Mouse (Mus musculus): ENCODE results near the gene Efcab6. TPM values are rescaled to one million over a fixed set of nuclear protein-coding genes. Genes with fewer than 3 reads are reported as not detected.

Efcab6 gene
- polyA plus RNA-seq, 1 experiment: 0.34 TPM

GRCm38 (mm10) chr15:83925338-83925737 lies 139.8 kb downstream of the Efcab6 start:
- H3K4me1 ChIP-seq (ENCODE audit: control insufficient read depth, insufficient read depth, low read length): no peaks in the 10 kb centered on the region
- no peaks in the 10 kb centered on the region for H3K36me3 ChIP-seq (ENCODE audit: control insufficient read depth, insufficient read depth, low read length)
- no peaks in the 10 kb centered on the region for H3K27me3 ChIP-seq (replicated peaks; ENCODE audit: control insufficient read depth, insufficient read depth, low read length)
- 71% methylated on average over 3 of the region's 3 CpGs for WGBS
- H3K4me3 ChIP-seq (ENCODE audit: insufficient read depth, low read depth, low read length): no peak overlapping the region
- DNase-seq: no peak
- no peak for TF ChIP-seq CTCF (conservative IDR thresholded peaks at IDR 0.05; ENCODE audit: insufficient read depth, insufficient read length, low read depth, low read length)
- no peak for TF ChIP-seq POLR2A (IDR thresholded peaks at IDR 0.05; ENCODE audit: low read depth, low read length)
- no peak overlapping the region for H3K27ac ChIP-seq (ENCODE audit: insufficient read depth, low read depth, low read length)

GRCm38 (mm10) chr15:83924656-83925055 lies 140.5 kb downstream of the Efcab6 start:
- no peaks in the 10 kb centered on the region for H3K4me1 ChIP-seq (ENCODE audit: control insufficient read depth, insufficient read depth, low read length)
- no peak for TF ChIP-seq CTCF (conservative IDR thresholded peaks at IDR 0.05; ENCODE audit: insufficient read depth, insufficient read length, low read depth, low read length)
- TF ChIP-seq POLR2A (IDR thresholded peaks at IDR 0.05; ENCODE audit: low read depth, low read length): no peak
- no peak overlapping the region for H3K27ac ChIP-seq (ENCODE audit: insufficient read depth, low read depth, low read length)
- H3K27me3 ChIP-seq (replicated peaks; ENCODE audit: control insufficient read depth, insufficient read depth, low read length): no peaks in the 10 kb centered on the region
- WGBS: 15% methylated on average over 4 of the region's 4 CpGs
- H3K36me3 ChIP-seq (ENCODE audit: control insufficient read depth, insufficient read depth, low read length): no peaks in the 10 kb centered on the region
- peak; percentile 4 for DNase-seq
- no peak overlapping the region for H3K4me3 ChIP-seq (ENCODE audit: insufficient read depth, low read depth, low read length)

DNA sequence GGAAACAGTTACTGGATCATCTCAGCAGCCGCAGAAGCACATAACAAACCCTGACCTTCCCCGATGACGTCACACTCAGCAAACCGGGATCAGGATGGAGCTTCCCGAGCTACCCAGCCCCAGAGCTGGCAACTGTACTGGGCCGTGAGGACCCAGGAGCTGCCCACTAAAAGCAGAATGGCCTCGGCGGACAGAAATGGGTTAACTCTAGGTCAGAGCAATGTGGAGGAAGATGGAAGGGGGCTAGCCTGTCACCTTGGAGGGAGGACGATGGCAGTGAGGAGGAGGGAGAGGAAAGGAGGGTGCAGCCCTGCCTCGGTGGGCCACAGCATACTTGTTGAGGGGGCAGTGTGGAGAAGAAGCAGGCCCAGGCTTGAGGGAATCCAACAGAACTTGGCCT lies 149.8 kb downstream of the Efcab6 start:
- no peaks in the 10 kb centered on the region for H3K36me3 ChIP-seq (ENCODE audit: control insufficient read depth, insufficient read depth, low read length)
- H3K27ac ChIP-seq (ENCODE audit: insufficient read depth, low read depth, low read length): no peak overlapping the region
- H3K4me1 ChIP-seq (ENCODE audit: control insufficient read depth, insufficient read depth, low read length): no peaks in the 10 kb centered on the region
- no peak for TF ChIP-seq POLR2A (IDR thresholded peaks at IDR 0.05; ENCODE audit: low read depth, low read length)
- no peak for TF ChIP-seq CTCF (conservative IDR thresholded peaks at IDR 0.05; ENCODE audit: insufficient read depth, insufficient read length, low read depth, low read length)
- DNase-seq: no peak
- 81% methylated on average over 10 of the region's 10 CpGs for WGBS
- no peaks in the 10 kb centered on the region for H3K27me3 ChIP-seq (replicated peaks; ENCODE audit: control insufficient read depth, insufficient read depth, low read length)
- H3K4me3 ChIP-seq (ENCODE audit: insufficient read depth, low read depth, low read length): no peak overlapping the region

DNA sequence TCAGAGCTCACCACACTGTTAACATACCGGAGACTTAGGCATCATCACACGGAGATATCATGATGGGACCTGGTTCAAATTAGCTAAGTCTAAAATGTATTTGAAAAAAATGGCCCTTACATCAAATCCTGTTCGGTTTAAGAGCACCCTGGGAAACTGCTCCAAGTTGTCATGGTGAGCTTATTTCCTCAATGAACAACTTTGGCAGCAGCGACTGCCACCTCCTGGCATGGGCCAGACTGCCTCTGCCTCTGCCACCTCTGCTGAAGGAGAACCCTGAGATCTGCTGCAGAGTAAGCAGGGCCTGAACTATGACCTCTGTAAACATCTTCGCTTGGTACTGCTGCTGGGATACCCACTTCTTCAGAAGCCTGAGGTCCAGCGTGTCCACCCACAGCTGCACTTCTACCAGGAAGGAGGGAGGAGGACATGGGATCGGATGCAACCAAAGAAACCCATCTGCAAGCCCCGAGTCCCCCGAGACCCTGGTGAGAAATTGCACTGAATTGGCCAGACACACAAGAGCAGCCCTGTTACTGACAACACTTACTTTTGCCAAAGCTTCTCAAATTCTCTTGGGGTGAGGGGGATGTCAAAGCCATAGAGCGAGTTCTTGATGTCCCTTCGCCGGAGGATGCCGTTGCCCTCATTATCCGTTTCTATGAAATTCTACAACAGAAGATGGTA lies 152.0 kb downstream of the Efcab6 start:
- Histone ChIP-seq H3K27me3 (replicated peaks; ENCODE audit: control insufficient read depth, insufficient read depth, low read length) (no peaks in the 10 kb centered on the region), H3K4me1 (ENCODE audit: control insufficient read depth, insufficient read depth, low read length) (no peaks in the 10 kb centered on the region), H3K27ac (ENCODE audit: insufficient read depth, low read depth, low read length) (no peak overlapping the region), H3K4me3 (ENCODE audit: insufficient read depth, low read depth, low read length) (no peak overlapping the region), H3K36me3 (ENCODE audit: control insufficient read depth, insufficient read depth, low read length) (no peaks in the 10 kb centered on the region)
- TF ChIP-seq CTCF (conservative IDR thresholded peaks at IDR 0.05; ENCODE audit: insufficient read depth, insufficient read length, low read depth, low read length): no peak
- no peak for TF ChIP-seq POLR2A (IDR thresholded peaks at IDR 0.05; ENCODE audit: low read depth, low read length)
- DNase-seq: no peak
- 85% methylated on average over 14 of the region's 14 CpGs for WGBS

DNA sequence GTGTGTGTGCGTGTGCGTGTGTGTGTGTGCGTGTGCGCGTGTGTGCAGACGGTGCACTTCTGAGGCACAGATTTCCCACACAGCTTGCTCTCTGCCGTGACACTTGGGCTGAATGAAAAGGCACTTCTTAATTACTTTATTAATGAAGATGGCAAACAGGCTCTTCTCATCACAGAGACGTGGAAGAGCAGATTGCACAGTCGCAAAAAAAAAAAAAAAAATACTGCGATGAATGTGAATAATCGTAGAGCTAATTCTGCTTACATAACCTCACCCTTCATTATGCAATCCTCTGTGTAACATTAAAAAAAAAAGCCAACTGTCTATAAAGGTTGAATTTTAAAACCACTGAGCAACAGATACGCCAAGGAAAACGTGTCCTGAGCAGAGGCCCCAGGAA lies 158.7 kb downstream of the Efcab6 start:
- TF ChIP-seq CTCF (conservative IDR thresholded peaks at IDR 0.05; ENCODE audit: insufficient read depth, insufficient read length, low read depth, low read length) (no peak), POLR2A (IDR thresholded peaks at IDR 0.05; ENCODE audit: low read depth, low read length) (no peak)
- no peaks in the 10 kb centered on the region for H3K27me3 ChIP-seq (replicated peaks; ENCODE audit: control insufficient read depth, insufficient read depth, low read length)
- no peaks in the 10 kb centered on the region for H3K4me1 ChIP-seq (ENCODE audit: control insufficient read depth, insufficient read depth, low read length)
- H3K4me3 ChIP-seq (ENCODE audit: insufficient read depth, low read depth, low read length): no peak overlapping the region
- DNase-seq: no peak
- 84% methylated on average over 13 of the region's 13 CpGs for WGBS
- no peaks in the 10 kb centered on the region for H3K36me3 ChIP-seq (ENCODE audit: control insufficient read depth, insufficient read depth, low read length)
- H3K27ac ChIP-seq (ENCODE audit: insufficient read depth, low read depth, low read length): no peak overlapping the region

DNA sequence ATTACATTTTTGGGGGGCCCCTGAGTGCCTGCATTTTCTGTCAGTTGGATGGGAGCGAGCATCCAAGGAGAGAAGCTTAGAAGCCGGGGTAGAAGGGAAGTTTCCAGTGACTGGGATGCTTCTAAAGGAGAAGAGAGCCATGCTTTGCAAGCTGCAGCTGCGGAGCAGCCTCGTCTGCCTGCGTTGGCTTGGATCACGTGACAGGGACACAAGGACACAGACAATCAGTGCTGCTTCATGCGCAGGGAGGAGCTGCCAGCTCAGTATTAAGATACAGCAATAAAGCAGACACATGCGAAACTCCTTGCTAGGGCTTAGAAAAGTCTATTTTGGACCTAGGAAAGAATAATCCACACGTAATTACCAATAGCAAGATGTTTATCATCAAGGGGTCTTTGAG lies 167.9 kb downstream of the Efcab6 start:
- DNase-seq: no peak

GRCm38 (mm10) chr15:83896011-83896410 lies 169.2 kb downstream of the Efcab6 start:
- TF ChIP-seq CTCF (conservative IDR thresholded peaks at IDR 0.05; ENCODE audit: insufficient read depth, insufficient read length, low read depth, low read length) (no peak), POLR2A (IDR thresholded peaks at IDR 0.05; ENCODE audit: low read depth, low read length) (no peak)
- Histone ChIP-seq H3K36me3 (ENCODE audit: control insufficient read depth, insufficient read depth, low read length) (no peaks in the 10 kb centered on the region), H3K4me3 (ENCODE audit: insufficient read depth, low read depth, low read length) (no peak overlapping the region), H3K4me1 (ENCODE audit: control insufficient read depth, insufficient read depth, low read length) (no peaks in the 10 kb centered on the region), H3K27ac (ENCODE audit: insufficient read depth, low read depth, low read length) (no peak overlapping the region), H3K27me3 (replicated peaks; ENCODE audit: control insufficient read depth, insufficient read depth, low read length) (no peaks in the 10 kb centered on the region)
- WGBS: 45% methylated on average over 9 of the region's 9 CpGs
- no peak for DNase-seq

More for the DNA sequence above, 167.9 kb downstream of the Efcab6 start:
- TF ChIP-seq CTCF (conservative IDR thresholded peaks at IDR 0.05; ENCODE audit: insufficient read depth, insufficient read length, low read depth, low read length) (no peak), POLR2A (IDR thresholded peaks at IDR 0.05; ENCODE audit: low read depth, low read length) (no peak)
- Histone ChIP-seq H3K36me3 (ENCODE audit: control insufficient read depth, insufficient read depth, low read length) (no peaks in the 10 kb centered on the region), H3K4me3 (ENCODE audit: insufficient read depth, low read depth, low read length) (no peak overlapping the region), H3K27me3 (replicated peaks; ENCODE audit: control insufficient read depth, insufficient read depth, low read length) (no peaks in the 10 kb centered on the region), H3K4me1 (ENCODE audit: control insufficient read depth, insufficient read depth, low read length) (no peaks in the 10 kb centered on the region), H3K27ac (ENCODE audit: insufficient read depth, low read depth, low read length) (no peak overlapping the region)
- 52% methylated on average over 9 of the region's 9 CpGs for WGBS

All from kidney, adult 2 months (tissue).